Mouse (Mus musculus) left cerebral cortex, adult 2 months (tissue): Measurements from ENCODE around the gene Siglec1. TPM values are rescaled to one million over a fixed set of nuclear protein-coding genes. Genes with fewer than 3 reads are reported as not detected.

Experiments
- DNase-seq, 2 experiments: peaks; one replicate each; pipeline ENCODE4 v3.0.0; 2021 to 2022; ENCODE audit warnings: low spot score in 2 of 2, mixed read lengths in 1 of 2; ENCODE audit errors: extremely low spot score in 1 of 2
- H3K27ac ChIP-seq: fragments of 200-600 bp; 2 replicates; pipeline ENCODE4 v1.8.1; 2022
- H3K4me3 ChIP-seq: fragments of 200-600 bp; 2 replicates; pipeline ENCODE4 v1.8.1; 2022
- CTCF ChIP-seq: fragments of 200-600 bp; IDR thresholded peaks from 2 replicates; pipeline ENCODE4 v1.8.1; 2022; ENCODE audit warnings: antibody characterized with exemption, mild to moderate bottlenecking, moderate library complexity
- intact Hi-C: fragments of 180-260 bp; cut with DNase I; formaldehyde crosslinking; loops from one replicate; pipeline ENCODE4 v1.15.1; 2025
- microRNA-seq, 2 experiments: library from miRNA; unstranded; fragments of <30 nt; microRNA quantifications; one replicate each; pipeline ENCODE4 v1.2.0; 2021
- total RNA-seq, 2 experiments: library from RNA; stranded (reverse); gene quantifications; 2 replicates each; pipeline ENCODE4 v1.2.3; 2021

Siglec1 gene
- total RNA-seq, 2 experiments from 2014 or later, result 0.44 to 0.45 TPM

- no peak for TF ChIP-seq CTCF
- DNase-seq, result no peak
- intact Hi-C loops, result no loop called here
- H3K4me3 ChIP-seq, result no peak overlapping the region
- H3K27ac ChIP-seq, result no peak overlapping the region
These were observed 57.3 kb downstream of the Siglec1 start for GRCm38 (mm10) chr2:131029065-131029935.

- DNase-seq, result no peak
- intact Hi-C loops, result no loop called here
- Histone ChIP-seq H3K27ac (no peak overlapping the region), H3K4me3 (no peak overlapping the region)
- TF ChIP-seq CTCF, result no peak
These were observed 59.6 kb downstream of the Siglec1 start for GRCm38 (mm10) chr2:131026941-131027340.

- DNase-seq, result no peak
- intact Hi-C loops, result no loop called here
- TF ChIP-seq CTCF, result no peak
- Histone ChIP-seq H3K4me3 (no peak overlapping the region), H3K27ac (no peak overlapping the region)
These were observed 61.3 kb downstream of the Siglec1 start for GRCm38 (mm10) chr2:131025230-131025629.

Small RNA genes within 50 kb of the gene (microRNA-seq; reads per million reads assigned to microRNA genes)
- 0.49 to 0.96 reads per million in 2 experiments for gene Mir6973b

Other genes with a start within 250 kb of the Siglec1 start
- gene 4930402H24Rik, start 180.4 kb downstream of the Siglec1 start, total RNA-seq, result 10 to 100 TPM; 68.3 to 76.4 TPM
- gene Atrn, start 180.3 kb downstream of the Siglec1 start, total RNA-seq, result 100 to 1,000 TPM; 118 to 126 TPM
- gene Gfra4, start 43.7 kb downstream of the Siglec1 start, total RNA-seq, result 10 to 100 TPM; 50.3 to 55.3 TPM
- 1 to 10 TPM; 8.9 to 9.6 TPM for gene Adam33, start 23.0 kb downstream of the Siglec1 start, total RNA-seq
- 10 to 100 TPM; 10.1 to 12.8 TPM for gene Hspa12b, start 40.5 kb upstream of the Siglec1 start, total RNA-seq
- not detected for gene Gm11037, start 46.7 kb upstream of the Siglec1 start, total RNA-seq
- 10 to 100 TPM; 63.7 to 76.7 TPM for gene 1700037H04Rik, start 73.3 kb upstream of the Siglec1 start, total RNA-seq
- gene Cenpb, start 93.3 kb upstream of the Siglec1 start, total RNA-seq, result 10 to 100 TPM; 65.3 to 69.8 TPM
- 10 to 100 TPM; 19.8 to 22.2 TPM for gene Cdc25b, start 100.2 kb upstream of the Siglec1 start, total RNA-seq
- 10 to 100 TPM; 10.9 to 11.0 TPM for gene Spef1, start 100.5 kb upstream of the Siglec1 start, total RNA-seq
- gene Ap5s1, start 120.3 kb upstream of the Siglec1 start, total RNA-seq, result 10 to 100 TPM; 21.7 to 28.7 TPM
- 1 to 10 TPM; 6.7 to 6.9 TPM for gene Mavs, start 147.3 kb upstream of the Siglec1 start, total RNA-seq
- 10 to 100 TPM; 62.8 to 74.0 TPM for gene Pank2, start 175.7 kb upstream of the Siglec1 start, total RNA-seq